Mouse (Mus musculus) heart, embryonic 14.5 days (tissue): ENCODE measurements at regions not wholly inside any gene's neighbourhood (a gene's known extent, or its start where the extent isn't known, plus 50 kb on each side); places are given as distances from the start of the nearest gene placed in this dataset.
A peak's percentile ranks its signal among the peaks of the same experiment; 100 is the strongest.

ENCODE experiments used
- ATAC-seq: fragments of 200-750 bp; cut with Nextera tagmentation; 2 replicates; pipeline ENCODE4 v1.8.0; 2017; ENCODE audit warnings: low read depth, moderate TSS enrichment; ENCODE audit not compliant: insufficient number of reproducible peaks, insufficient read depth, low FRiP score
- H3K27ac ChIP-seq, 2 experiments: fragments of 200-500 bp in 1 of 2; fragments of 300-500 bp in 1 of 2; sonication (generic) in 1 of 2; replicated peaks in 1 of 2; 2 replicates each; pipeline ENCODE4 v1.5.1; 2012 to 2014; ENCODE audit warnings: low read depth in 2 of 2, low read length in 2 of 2, control low read depth in 1 of 2, mild to moderate bottlenecking in 1 of 2, mixed read lengths in 1 of 2; ENCODE audit not compliant: control insufficient read depth in 1 of 2, insufficient read depth in 1 of 2
- H3K27me3 ChIP-seq: fragments of 300-500 bp; sonication (generic); 2 replicates; pipeline ENCODE4 v1.6.1; 2014; ENCODE audit warnings: mild to moderate bottlenecking, low read length, control low read depth; ENCODE audit not compliant: control insufficient read depth, insufficient read depth
- H3K36me3 ChIP-seq: fragments of 300-500 bp; sonication (generic); 2 replicates; pipeline ENCODE4 v1.6.1; 2014; ENCODE audit warnings: mild to moderate bottlenecking, control low read depth, low read length, mixed read lengths; ENCODE audit not compliant: control insufficient read depth, insufficient read depth
- H3K4me1 ChIP-seq, 2 experiments: fragments of 200-500 bp in 1 of 2; fragments of 300-500 bp in 1 of 2; sonication (generic) in 1 of 2; 2 replicates each; pipeline ENCODE4 v1.6.1; 2012 to 2014; ENCODE audit warnings: low read length in 2 of 2, control low read depth in 1 of 2, mixed read lengths in 1 of 2; ENCODE audit not compliant: control insufficient read depth in 2 of 2, insufficient read depth in 2 of 2
- H3K4me2 ChIP-seq: fragments of 300-500 bp; sonication (generic); 2 replicates; pipeline ENCODE4 v1.6.1; 2014; ENCODE audit warnings: mild to moderate bottlenecking, low read length
- H3K4me3 ChIP-seq, 2 experiments: fragments of 200-500 bp in 1 of 2; fragments of 300-500 bp in 1 of 2; sonication (generic) in 1 of 2; 2 replicates each; pipeline ENCODE4 v1.5.1; 2012 to 2014; ENCODE audit warnings: low read length in 2 of 2, mild to moderate bottlenecking in 2 of 2, control low read depth in 1 of 2, low read depth in 1 of 2, moderate library complexity in 1 of 2; ENCODE audit not compliant: control insufficient read depth in 1 of 2, insufficient read depth in 1 of 2
- H3K9ac ChIP-seq: fragments of 300-500 bp; sonication (generic); 2 replicates; pipeline ENCODE4 v1.6.1; 2014; ENCODE audit warnings: mild to moderate bottlenecking, low read length
- H3K9me3 ChIP-seq: fragments of 300-500 bp; sonication (generic); 2 replicates; pipeline ENCODE4 v1.6.1; 2016; ENCODE audit warnings: low read length, control low read depth; ENCODE audit not compliant: control insufficient read depth
- WGBS: fragments of 180-500 bp; shearing (Covaris S2); extraction: QIAGEN DNeasy Blood & Tissue Kit; methylation state at CpG from one replicate; pipeline ENCODE4 v1.1.7; 2014; 5-methylcytosine and 5-hydroxymethylcytosine counted together

- no peak for ATAC-seq
- Histone ChIP-seq H3K4me2 (no peak overlapping the region), H3K27me3 (no peaks in the 10 kb centered on the region), H3K4me3 (no peak overlapping the region), H3K9ac (no peak overlapping the region), H3K36me3 (no peaks in the 10 kb centered on the region), H3K4me1 (peaks cover 19 to 26% of the 10 kb centered on the region in 2 experiments), H3K27ac (no peak overlapping the region), H3K9me3 (no peaks in the 10 kb centered on the region)
- 79% methylated on average over 9 of the region's 9 CpGs for WGBS
These were observed 275.4 kb downstream of the Prex1 start for GRCm38 (mm10) chr2:166438207-166438606.

DNA sequence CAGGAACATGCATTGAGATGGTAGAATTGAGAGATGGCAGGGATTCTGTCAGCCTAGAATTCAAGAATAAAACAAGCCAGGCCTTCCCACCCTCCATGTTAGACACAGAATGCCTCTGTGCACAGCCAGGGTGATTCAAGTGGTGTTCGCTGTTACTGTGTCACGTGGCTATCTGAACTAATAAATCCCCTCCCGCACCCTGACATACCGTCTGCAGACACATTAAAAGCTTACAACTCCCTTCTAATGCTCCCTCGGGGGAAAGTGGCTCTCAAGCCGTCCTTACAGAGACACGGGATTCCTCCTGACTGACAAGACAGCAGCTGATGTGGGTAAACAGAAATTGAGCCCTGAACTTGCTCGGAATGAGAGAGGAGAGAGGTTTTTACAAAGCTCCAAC is 279.1 kb downstream of the Prex1 start:
- 39% methylated on average over 8 of the region's 8 CpGs for WGBS
- no peak overlapping the region for H3K4me2 ChIP-seq
- H3K4me3 ChIP-seq = no peak overlapping the region
- ATAC-seq = no peak
- H3K9me3 ChIP-seq = no peaks in the 10 kb centered on the region
- H3K4me1 ChIP-seq = peaks cover 28 to 47% of the 10 kb centered on the region in 2 experiments
- H3K36me3 ChIP-seq = no peaks in the 10 kb centered on the region
- peak overlapping the region; percentile 13 to 57; a peak in 2 of 4 replicates for H3K27ac ChIP-seq
- no peaks in the 10 kb centered on the region for H3K27me3 ChIP-seq
- H3K9ac ChIP-seq = no peak overlapping the region

GRCm38 (mm10) chr2:166433655-166434333 is 278.3 kb upstream of the Sulf2 start:
- ATAC-seq = peak; percentile 36; the same call in 1 of the 2 replicates
- peaks cover 33 to 54% of the 10 kb centered on the region in 2 experiments for H3K4me1 ChIP-seq
- H3K4me3 ChIP-seq = no peak overlapping the region
- no peaks in the 10 kb centered on the region for H3K9me3 ChIP-seq
- H3K36me3 ChIP-seq = no peaks in the 10 kb centered on the region
- H3K27ac ChIP-seq = peak overlapping the region in 1 of 2 experiments; percentile 57; a peak in 2 of 4 replicates
- no peak overlapping the region for H3K4me2 ChIP-seq
- 41% methylated on average over 15 of the region's 15 CpGs for WGBS
- H3K9ac ChIP-seq = no peak overlapping the region; the same call in 1 of the 2 replicates
- no peaks in the 10 kb centered on the region for H3K27me3 ChIP-seq

DNA sequence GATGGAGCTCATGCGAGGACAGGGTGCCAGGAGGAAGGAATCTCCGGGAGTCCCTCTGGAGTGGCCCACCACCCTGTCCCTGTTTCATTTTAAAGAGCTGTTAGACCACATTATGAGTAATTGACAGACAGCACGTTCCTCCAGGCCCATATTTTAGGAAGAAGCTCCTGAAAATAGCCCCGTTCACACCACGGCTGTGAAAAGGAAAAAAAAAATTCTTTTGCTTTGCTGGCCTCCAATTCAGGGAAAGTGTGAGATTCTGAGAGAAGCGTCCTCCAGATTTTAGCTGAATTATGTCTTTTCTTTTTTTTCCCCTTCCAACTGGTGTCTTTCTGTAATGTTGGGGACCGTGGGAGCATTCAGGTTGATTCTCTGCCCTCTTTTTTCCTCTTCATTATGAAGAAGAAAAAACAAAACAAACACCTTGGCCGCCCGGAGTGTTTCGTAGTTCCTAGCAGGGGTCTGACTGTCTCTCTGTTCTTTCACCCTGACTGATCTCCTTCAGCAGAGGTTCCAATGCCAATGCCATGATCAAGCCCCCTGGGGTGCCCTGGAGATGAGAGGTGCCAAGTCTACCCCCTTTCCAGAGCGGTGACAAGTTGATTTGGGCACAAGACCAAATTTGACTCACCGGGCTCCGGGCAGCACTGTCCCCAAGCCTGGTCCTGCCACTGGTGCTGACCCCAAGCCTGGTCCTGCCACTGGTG is 277.6 kb upstream of the Sulf2 start:
- Histone ChIP-seq H3K9ac (peak overlapping the region; percentile 21; the same call in 1 of the 2 replicates), H3K27ac (peak overlapping the region in 1 of 2 experiments; percentile 21; a peak in 1 of 4 replicates), H3K27me3 (no peaks in the 10 kb centered on the region), H3K4me1 (peaks cover 34 to 58% of the 10 kb centered on the region in 2 experiments), H3K36me3 (no peaks in the 10 kb centered on the region), H3K4me3 (no peak overlapping the region), H3K9me3 (no peaks in the 10 kb centered on the region), H3K4me2 (no peak overlapping the region)
- 66% methylated on average over 13 of the region's 13 CpGs for WGBS
- no peak for ATAC-seq

DNA sequence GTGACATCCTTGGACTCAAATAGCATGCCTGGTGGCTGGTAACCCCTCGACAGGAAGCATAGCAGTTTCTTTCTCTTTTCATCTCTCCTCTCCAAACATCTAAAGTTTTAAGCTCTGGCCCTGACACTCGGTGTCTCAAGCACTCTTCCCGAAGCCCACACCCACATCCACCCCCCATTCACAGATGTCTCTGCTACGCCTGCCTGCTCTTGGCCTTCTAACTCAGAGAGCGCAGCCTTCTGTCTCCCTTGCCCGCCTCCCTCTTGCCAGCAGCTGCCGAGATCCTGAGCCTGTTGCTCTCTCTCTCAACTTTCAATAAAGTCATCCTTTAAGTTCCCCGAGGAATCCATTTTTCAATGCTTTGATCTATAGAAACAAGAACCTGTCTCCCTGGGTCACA is 277.1 kb upstream of the Sulf2 start:
- H3K9ac ChIP-seq = peak overlapping the region; percentile 21; the same call in 1 of the 2 replicates
- H3K4me1 ChIP-seq = peaks cover 38 to 64% of the 10 kb centered on the region in 2 experiments
- no peak overlapping the region for H3K4me2 ChIP-seq
- WGBS = 77% methylated on average over 8 of the region's 8 CpGs
- no peak for ATAC-seq
- no peak overlapping the region for H3K4me3 ChIP-seq
- no peaks in the 10 kb centered on the region for H3K9me3 ChIP-seq
- H3K27me3 ChIP-seq = no peaks in the 10 kb centered on the region
- H3K27ac ChIP-seq = no peak overlapping the region
- H3K36me3 ChIP-seq = no peaks in the 10 kb centered on the region

- no peak overlapping the region for H3K4me2 ChIP-seq
- 12% methylated on average over 5 of the region's 5 CpGs for WGBS
- ATAC-seq = 0 out of 2 replicates have a peak, but pooled peaks have one; percentile 19
- no peak overlapping the region for H3K9ac ChIP-seq
- H3K27ac ChIP-seq = peak overlapping the region; percentile 46 to 66
- H3K4me3 ChIP-seq = no peak overlapping the region
- no peaks in the 10 kb centered on the region for H3K36me3 ChIP-seq
- no peaks in the 10 kb centered on the region for H3K27me3 ChIP-seq
- peaks cover 54 to 82% of the 10 kb centered on the region in 2 experiments for H3K4me1 ChIP-seq
- H3K9me3 ChIP-seq = no peaks in the 10 kb centered on the region
These were observed 274.5 kb upstream of the Sulf2 start for GRCm38 (mm10) chr2:166429918-166430317.

GRCm38 (mm10) chr2:166429494-166429893 is 274.0 kb upstream of the Sulf2 start:
- no peak overlapping the region for H3K4me3 ChIP-seq
- no peak overlapping the region for H3K4me2 ChIP-seq
- H3K36me3 ChIP-seq = no peaks in the 10 kb centered on the region
- no peak for ATAC-seq
- 54% methylated on average over 12 of the region's 12 CpGs for WGBS
- H3K27me3 ChIP-seq = no peaks in the 10 kb centered on the region
- no peaks in the 10 kb centered on the region for H3K9me3 ChIP-seq
- no peak overlapping the region; the same call in 1 of the 2 replicates for H3K9ac ChIP-seq
- H3K27ac ChIP-seq = peak overlapping the region; percentile 46 to 66
- H3K4me1 ChIP-seq = peaks cover 52 to 79% of the 10 kb centered on the region in 2 experiments
